Mouse (Mus musculus): ENCODE results near the gene Rtf2. TPM values are rescaled to one million over a fixed set of nuclear protein-coding genes. Genes with fewer than 3 reads are reported as not detected.

The Rtf2 gene
- total and polyA plus RNA-seq, 3 experiments: 26.2 to 135 (median 58.2) TPM

DNA sequence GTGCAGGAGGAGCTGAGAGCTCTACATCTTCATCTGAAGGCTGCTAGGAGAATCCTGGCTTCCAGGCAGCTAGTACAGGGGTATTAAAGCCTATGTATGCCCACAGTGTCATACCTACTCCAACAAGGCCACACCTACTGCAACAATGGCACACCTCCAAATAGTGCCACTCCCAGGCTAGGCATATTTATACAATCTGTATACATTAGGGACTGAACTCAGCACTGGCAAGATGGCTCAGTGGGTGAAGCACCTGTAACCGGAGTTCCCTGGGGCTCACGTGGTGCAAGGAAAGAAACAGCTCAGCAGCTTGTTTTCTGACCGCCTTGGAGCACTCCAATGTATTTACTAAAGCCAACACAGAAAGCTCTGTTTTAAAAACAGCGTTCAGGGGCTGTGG, 5.3 kb downstream of the Rtf2 start:
- TF ChIP-seq CTCF (IDR thresholded peaks at IDR 0.05; ENCODE audit: low read depth, low read length) (no peak), POLR2AphosphoS5 (IDR thresholded peaks at IDR 0.05; ENCODE audit: insufficient replicate concordance, low read depth, low read length) (no peak), GATA2 (IDR thresholded peaks at IDR 0.05; ENCODE audit: borderline replicate concordance, low read depth, low read length) (no peak), GATA1 (IDR thresholded peaks at IDR 0.05; ENCODE audit: borderline replicate concordance, low read length) (no peak), TAL1 (conservative IDR thresholded peaks at IDR 0.05; ENCODE audit: low read depth, low read length) (no peak)
- H3K27me3 ChIP-seq (ENCODE audit: insufficient read depth, low read length): no peaks in the 10 kb centered on the region
- no peaks in the 10 kb centered on the region for H3K9me3 ChIP-seq (replicated peaks)
- peaks cover 90% of the 10 kb centered on the region for H3K36me3 ChIP-seq (replicated peaks)
- H3K4me1 ChIP-seq (ENCODE audit: insufficient read depth, low read depth, low read length): peaks cover 15% of the 10 kb centered on the region
- DNase-seq (ENCODE audit: low spot score) (no peak), ATAC-seq (ENCODE audit: extremely low read depth, insufficient number of reproducible peaks, low FRiP score, poor library complexity, severe bottlenecking) (no peak)
- H3K4me3 ChIP-seq (ENCODE audit: low read depth, low read length): no peak overlapping the region

DNA sequence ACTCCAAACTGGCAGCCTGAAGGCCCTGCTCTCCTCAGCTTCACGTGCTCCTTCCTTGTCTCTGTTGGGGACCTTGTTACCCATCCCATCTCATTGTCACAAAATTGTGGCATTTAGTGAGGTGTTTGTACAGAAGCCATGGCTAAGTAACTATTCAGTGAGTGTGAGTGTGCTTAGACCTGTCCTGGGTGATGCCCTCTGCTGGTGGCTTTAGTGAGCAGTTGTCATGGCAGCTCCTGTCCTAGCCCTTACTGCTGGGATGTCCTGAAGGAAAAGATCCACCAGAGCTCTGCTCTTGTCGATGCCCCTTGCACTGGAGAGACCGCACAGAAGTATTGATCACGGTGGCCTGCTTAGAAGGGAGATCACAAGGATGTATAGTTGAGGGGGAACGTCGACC, 7.0 kb downstream of the Rtf2 start:
- Histone ChIP-seq H3K4me3 (ENCODE audit: low read depth, low read length) (no peak overlapping the region), H3K9me3 (replicated peaks) (no peaks in the 10 kb centered on the region), H3K4me1 (ENCODE audit: insufficient read depth, low read depth, low read length) (peaks cover 2% of the 10 kb centered on the region; the same call in 1 of the 2 replicates), H3K36me3 (replicated peaks) (peaks cover 97% of the 10 kb centered on the region), H3K27me3 (ENCODE audit: insufficient read depth, low read length) (no peaks in the 10 kb centered on the region)
- TF ChIP-seq CTCF (IDR thresholded peaks at IDR 0.05; ENCODE audit: low read depth, low read length) (0 out of 2 replicates have a peak, but pooled peaks have one; percentile 7), TAL1 (conservative IDR thresholded peaks at IDR 0.05; ENCODE audit: low read depth, low read length) (no peak)
- no peak for DNase-seq (ENCODE audit: low spot score)
- no peak for ATAC-seq (ENCODE audit: extremely low read depth, insufficient number of reproducible peaks, low FRiP score, poor library complexity, severe bottlenecking)

DNA sequence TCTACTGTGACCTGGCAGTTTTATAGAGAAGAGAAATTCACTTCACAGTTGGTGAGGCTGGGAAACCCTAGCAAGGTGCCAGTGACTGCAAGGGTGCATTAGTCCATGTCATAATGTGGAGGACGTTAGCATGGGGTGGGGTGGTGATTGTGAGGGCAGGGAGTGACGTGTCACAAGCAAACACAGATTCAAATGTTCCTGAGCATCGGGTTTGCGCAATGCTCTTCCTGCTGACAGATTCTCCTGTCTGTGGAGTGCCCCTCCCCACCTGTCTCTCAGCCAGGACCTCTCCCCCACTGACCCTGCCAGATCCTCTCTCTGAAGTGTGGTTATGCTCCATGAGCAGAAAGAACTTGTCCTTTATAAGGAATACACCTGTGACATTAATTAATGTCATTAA, 8.0 kb downstream of the Rtf2 start:
- ATAC-seq (ENCODE audit: extremely low read depth, insufficient number of reproducible peaks, low FRiP score, poor library complexity, severe bottlenecking): no peak
- DNase-seq (ENCODE audit: low spot score): no peak
- Histone ChIP-seq H3K4me1 (ENCODE audit: insufficient read depth, low read depth, low read length) (no peaks in the 10 kb centered on the region), H3K36me3 (replicated peaks) (peaks cover 99% of the 10 kb centered on the region), H3K4me3 (ENCODE audit: low read depth, low read length) (no peak overlapping the region), H3K27me3 (ENCODE audit: insufficient read depth, low read length) (no peaks in the 10 kb centered on the region), H3K9me3 (replicated peaks) (no peaks in the 10 kb centered on the region)
- no peak for TF ChIP-seq CTCF (IDR thresholded peaks at IDR 0.05; ENCODE audit: low read depth, low read length)
- TF ChIP-seq GATA1 (IDR thresholded peaks at IDR 0.05; ENCODE audit: borderline replicate concordance, low read length): no peak
- no peak for TF ChIP-seq TAL1 (conservative IDR thresholded peaks at IDR 0.05; ENCODE audit: low read depth, low read length)
- no peak for TF ChIP-seq GATA2 (IDR thresholded peaks at IDR 0.05; ENCODE audit: borderline replicate concordance, low read depth, low read length)
- TF ChIP-seq POLR2AphosphoS5 (IDR thresholded peaks at IDR 0.05; ENCODE audit: insufficient replicate concordance, low read depth, low read length): no peak

DNA sequence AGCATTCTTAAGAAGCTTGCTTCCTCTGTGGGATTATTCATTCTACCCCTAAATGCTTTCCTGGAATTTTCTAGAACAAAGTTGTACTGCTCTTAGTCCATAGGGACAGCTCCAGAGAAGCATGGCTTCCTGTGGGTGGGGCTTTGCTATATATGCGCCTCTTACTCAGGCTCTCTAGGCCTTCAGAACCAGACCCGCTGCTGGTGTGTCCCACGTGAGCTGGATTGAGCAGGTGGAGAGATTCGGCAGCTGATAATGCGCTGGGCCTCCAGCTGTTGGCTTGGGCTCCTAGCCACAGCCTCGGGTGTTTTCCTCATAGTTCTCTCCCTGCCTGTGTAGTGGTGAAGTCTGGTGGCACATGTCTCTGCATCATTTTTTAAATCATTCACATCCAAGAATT, 10.3 kb downstream of the Rtf2 start:
- Histone ChIP-seq H3K4me3 (ENCODE audit: low read depth, low read length) (no peak overlapping the region), H3K36me3 (replicated peaks) (peaks cover 99% of the 10 kb centered on the region), H3K9me3 (replicated peaks) (no peaks in the 10 kb centered on the region), H3K4me1 (ENCODE audit: insufficient read depth, low read depth, low read length) (no peaks in the 10 kb centered on the region), H3K27me3 (ENCODE audit: insufficient read depth, low read length) (no peaks in the 10 kb centered on the region)
- no peak for DNase-seq (ENCODE audit: low spot score)
- ATAC-seq (ENCODE audit: extremely low read depth, insufficient number of reproducible peaks, low FRiP score, poor library complexity, severe bottlenecking): no peak
- TF ChIP-seq GATA1 (IDR thresholded peaks at IDR 0.05; ENCODE audit: borderline replicate concordance, low read length): no peak
- no peak for TF ChIP-seq TAL1 (conservative IDR thresholded peaks at IDR 0.05; ENCODE audit: low read depth, low read length)
- TF ChIP-seq POLR2AphosphoS5 (IDR thresholded peaks at IDR 0.05; ENCODE audit: insufficient replicate concordance, low read depth, low read length): no peak
- no peak for TF ChIP-seq CTCF (IDR thresholded peaks at IDR 0.05; ENCODE audit: low read depth, low read length)
- TF ChIP-seq GATA2 (IDR thresholded peaks at IDR 0.05; ENCODE audit: borderline replicate concordance, low read depth, low read length): no peak

DNA sequence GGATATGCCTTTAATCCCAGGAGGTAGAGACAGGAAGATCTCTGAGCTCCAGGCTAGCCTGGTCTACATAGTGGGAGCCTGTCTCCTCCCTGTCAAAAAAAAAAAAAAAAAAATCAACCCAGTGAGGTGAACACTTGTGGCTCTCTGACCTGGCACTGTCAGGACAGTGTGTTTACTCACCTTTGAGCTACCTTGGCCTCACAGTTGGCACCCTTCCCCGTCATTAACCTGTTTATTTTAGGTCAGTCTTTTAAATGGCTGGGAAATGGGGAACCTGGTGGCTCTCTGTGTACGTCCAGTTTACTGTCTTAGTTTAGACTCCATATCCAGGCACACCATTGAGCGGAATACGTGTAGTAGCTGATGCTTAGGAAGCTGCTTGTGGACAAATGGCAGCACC, 11.7 kb downstream of the Rtf2 start:
- peaks cover 99% of the 10 kb centered on the region for H3K36me3 ChIP-seq (replicated peaks)
- no peaks in the 10 kb centered on the region for H3K4me1 ChIP-seq (ENCODE audit: insufficient read depth, low read depth, low read length)
- H3K4me3 ChIP-seq (ENCODE audit: low read depth, low read length): no peak overlapping the region
- no peak for TF ChIP-seq TAL1 (conservative IDR thresholded peaks at IDR 0.05; ENCODE audit: low read depth, low read length)
- no peak for TF ChIP-seq CTCF (IDR thresholded peaks at IDR 0.05; ENCODE audit: low read depth, low read length)
- TF ChIP-seq GATA1 (IDR thresholded peaks at IDR 0.05; ENCODE audit: borderline replicate concordance, low read length): no peak
- TF ChIP-seq GATA2 (IDR thresholded peaks at IDR 0.05; ENCODE audit: borderline replicate concordance, low read depth, low read length): no peak
- no peak for TF ChIP-seq POLR2AphosphoS5 (IDR thresholded peaks at IDR 0.05; ENCODE audit: insufficient replicate concordance, low read depth, low read length)
- H3K27me3 ChIP-seq (ENCODE audit: insufficient read depth, low read length): no peaks in the 10 kb centered on the region
- DNase-seq (ENCODE audit: low spot score) (no peak), ATAC-seq (ENCODE audit: extremely low read depth, insufficient number of reproducible peaks, low FRiP score, poor library complexity, severe bottlenecking) (no peak)
- no peaks in the 10 kb centered on the region for H3K9me3 ChIP-seq (replicated peaks)

DNA sequence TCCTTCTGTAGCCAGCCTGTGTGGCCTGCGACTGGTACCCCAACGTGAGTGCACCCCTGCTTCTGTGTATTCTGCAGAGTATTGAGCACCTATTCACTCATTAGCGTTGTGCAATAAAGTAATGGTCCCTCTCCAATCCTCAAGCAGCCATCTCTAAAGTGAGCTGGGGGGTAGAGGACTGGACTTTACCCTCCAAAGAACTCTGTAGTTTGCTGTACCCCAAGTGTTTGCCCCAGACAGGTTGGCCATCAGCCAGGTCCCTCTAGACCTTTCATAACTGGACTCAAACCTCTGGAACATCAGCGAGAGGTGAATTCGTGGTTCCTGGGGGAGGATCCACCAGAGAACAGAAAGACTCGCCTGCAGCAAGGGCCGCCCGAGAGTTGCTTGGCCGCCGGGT, 12.1 kb downstream of the Rtf2 start:
- DNase-seq (ENCODE audit: low spot score): no peak
- no peak overlapping the region for H3K4me3 ChIP-seq (ENCODE audit: low read depth, low read length)
- H3K9me3 ChIP-seq (replicated peaks): no peaks in the 10 kb centered on the region
- no peaks in the 10 kb centered on the region for H3K27me3 ChIP-seq (ENCODE audit: insufficient read depth, low read length)
- H3K36me3 ChIP-seq (replicated peaks): peaks cover 99% of the 10 kb centered on the region
- no peak for ATAC-seq (ENCODE audit: extremely low read depth, insufficient number of reproducible peaks, low FRiP score, poor library complexity, severe bottlenecking)
- no peak for TF ChIP-seq POLR2AphosphoS5 (IDR thresholded peaks at IDR 0.05; ENCODE audit: insufficient replicate concordance, low read depth, low read length)
- TF ChIP-seq CTCF (IDR thresholded peaks at IDR 0.05; ENCODE audit: low read depth, low read length): no peak
- no peak for TF ChIP-seq TAL1 (conservative IDR thresholded peaks at IDR 0.05; ENCODE audit: low read depth, low read length)
- TF ChIP-seq GATA1 (IDR thresholded peaks at IDR 0.05; ENCODE audit: borderline replicate concordance, low read length): no peak
- no peak for TF ChIP-seq GATA2 (IDR thresholded peaks at IDR 0.05; ENCODE audit: borderline replicate concordance, low read depth, low read length)
- no peaks in the 10 kb centered on the region for H3K4me1 ChIP-seq (ENCODE audit: insufficient read depth, low read depth, low read length)

DNA sequence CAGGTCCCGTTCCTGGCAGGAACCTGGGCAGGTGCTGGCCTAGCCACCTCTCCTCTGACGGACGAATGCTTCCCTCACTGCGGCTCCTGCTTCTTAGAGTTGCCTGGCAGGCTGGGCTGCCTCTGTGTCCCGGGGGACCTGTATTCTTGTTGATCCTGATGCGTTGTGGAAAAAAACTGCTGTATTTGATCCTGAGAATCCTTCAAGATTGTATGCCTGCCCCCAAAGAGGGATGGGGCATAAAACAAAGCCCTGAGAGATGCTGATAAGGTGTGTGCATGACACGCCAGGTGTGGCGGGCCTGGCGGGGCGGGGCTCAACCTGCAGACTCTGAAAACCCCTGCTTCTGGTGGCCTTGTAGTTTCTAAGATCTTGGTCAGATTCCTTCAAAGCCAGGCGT, 18.1 kb downstream of the Rtf2 start, which contains the start of gene Gcnt7:
Gcnt7 (minus strand) TSS at position 101 of the 400 bp plus-strand sequence.
- Histone ChIP-seq H3K27me3 (ENCODE audit: insufficient read depth, low read length) (no peaks in the 10 kb centered on the region), H3K36me3 (replicated peaks) (peaks cover 92% of the 10 kb centered on the region), H3K9me3 (replicated peaks) (no peaks in the 10 kb centered on the region), H3K4me1 (ENCODE audit: insufficient read depth, low read depth, low read length) (no peaks in the 10 kb centered on the region), H3K4me3 (ENCODE audit: low read depth, low read length) (no peak within 1 kb of the TSS)
- ATAC-seq (ENCODE audit: extremely low read depth, insufficient number of reproducible peaks, low FRiP score, poor library complexity, severe bottlenecking) (no peak), DNase-seq (ENCODE audit: low spot score) (no peak)
- TF ChIP-seq POLR2AphosphoS5 (IDR thresholded peaks at IDR 0.05; ENCODE audit: insufficient replicate concordance, low read depth, low read length) (no peak), GATA1 (IDR thresholded peaks at IDR 0.05; ENCODE audit: borderline replicate concordance, low read length) (no peak), CTCF (IDR thresholded peaks at IDR 0.05; ENCODE audit: low read depth, low read length) (no peak), GATA2 (IDR thresholded peaks at IDR 0.05; ENCODE audit: borderline replicate concordance, low read depth, low read length) (no peak), TAL1 (conservative IDR thresholded peaks at IDR 0.05; ENCODE audit: low read depth, low read length) (no peak)
